8 mouse cellular contexts compared by ENCODE assay signal in genomic region chr6:144782031-144782857, GRCm38 (mm10). TPM values are rescaled to one million over a fixed set of nuclear protein-coding genes. Genes with fewer than 3 reads are reported as not detected.
DNase-seq lines count a peak whose midpoint lies in the region; ATAC-seq and TF ChIP-seq lines count a peak whose summit lies in the region.

No protein-coding gene starts in this region.

- H3K4me1 ChIP-seq in lung, adult 2 months (ENCODE audit: control insufficient read depth, insufficient read depth, low read length), result no peaks in the 10 kb centered on the region; the same call in 1 of the 2 replicates
- H3K4me1 ChIP-seq in bone marrow, adult 2 months (ENCODE audit: control insufficient read depth, insufficient read depth, low read length), result no peaks in the 10 kb centered on the region; the same call in 1 of the 2 replicates
- H3K4me1 ChIP-seq in midbrain, embryonic 13.5 days (replicated peaks), result peaks cover 29% of the 10 kb centered on the region

- TF ChIP-seq POLR2A in lung, adult 2 months (IDR thresholded peaks at IDR 0.05; ENCODE audit: borderline replicate concordance, extremely low read depth, low read depth, low read length), result no peak
- no peak for TF ChIP-seq POLR2A in bone marrow, adult 2 months (IDR thresholded peaks at IDR 0.05; ENCODE audit: borderline replicate concordance, control insufficient read depth, low read depth, low read length)

- TF ChIP-seq CTCF in lung, adult 2 months (IDR thresholded peaks at IDR 0.05; ENCODE audit: insufficient read depth, low read length), result no peak
- TF ChIP-seq CTCF in bone marrow, adult 2 months (IDR thresholded peaks at IDR 0.05; ENCODE audit: control insufficient read depth, insufficient read depth, low read length), result no peak

- WGBS in lung, adult 2 months, result 3% methylated on average over 46 of the region's 55 CpGs
- WGBS in bone marrow, adult 2 months, result 3% methylated on average over 53 of the region's 55 CpGs
- 0% methylated on average over 44 of the region's 55 CpGs for WGBS in midbrain, embryonic 13.5 days

- peak overlapping the region; percentile 88 for H3K9ac ChIP-seq in midbrain, embryonic 13.5 days (replicated peaks)

- H3K27ac ChIP-seq in bone marrow, adult 2 months (ENCODE audit: control insufficient read depth, insufficient read depth, low read depth, low read length, poor library complexity), result no peak overlapping the region
- peak overlapping the region; percentile 80 for H3K27ac ChIP-seq in midbrain, embryonic 13.5 days

- H3K9me3 ChIP-seq in midbrain, embryonic 13.5 days, result no peaks in the 10 kb centered on the region

- ATAC-seq in midbrain, embryonic 13.5 days, result peak; percentile 72

- H3K4me2 ChIP-seq in midbrain, embryonic 13.5 days (replicated peaks), result peak overlapping the region; percentile 94

- peak overlapping the region; percentile 87 for H3K4me3 ChIP-seq in lung, adult 2 months (replicated peaks; ENCODE audit: extremely low read depth, low read depth, low read length)
- H3K4me3 ChIP-seq in bone marrow, adult 2 months (replicated peaks; ENCODE audit: control insufficient read depth, low read depth, low read length), result peak overlapping the region; percentile 75
- H3K4me3 ChIP-seq in midbrain, embryonic 13.5 days (replicated peaks), result peak overlapping the region; percentile 82

- no peaks in the 10 kb centered on the region for H3K36me3 ChIP-seq in midbrain, embryonic 13.5 days

- H3K27me3 ChIP-seq in midbrain, embryonic 13.5 days, result peaks cover 16% of the 10 kb centered on the region; the same call in 1 of the 2 replicates

- DNase-seq in lung, adult 2 months, result peak; percentile 20
- DNase-seq in lung, adult 18-20 months, result no peak
- DNase-seq in forelimb bud, embryonic 11.5 days (ENCODE audit: low read depth, low spot score), result peak; percentile 29
- DNase-seq in kidney, postnatal 10 days, result peak; percentile 43
- no peak for DNase-seq in spleen, postnatal 10 days (ENCODE audit: low spot score in 2 of 2)
- no peak for DNase-seq in frontal cortex, adult 2 months (ENCODE audit: extremely low spot score in 1 of 2, low spot score in 1 of 2)

RNA-seq across cellular contexts. Expression of gene Sox5, which starts 0.5 kb away (rescaled TPM):
- 5.0 and 8.6 TPM in 2 replicates for polyA plus RNA-seq in lung, adult 2 months (2012; rRNA removed)
- polyA plus RNA-seq in bone marrow, adult 2 months (2011; ENCODE audit: insufficient read depth, insufficient read length, low replicate concordance, missing spikeins), result 1.1 TPM in 1 of 2 replicates, not detected in the other
- 52.0 and 56.2 TPM in 2 replicates for polyA plus RNA-seq in midbrain, embryonic 13.5 days (2015; fragmentation: Nextera tagmentation; extraction: Ambion mirVana)
- polyA plus RNA-seq in frontal cortex, adult 2 months (2012; rRNA removed), result 27.9 and 28.2 TPM in 2 replicates

Comparison
In these comparisons a context has a peak if more than half of its experiments do, and no peak if none do; other contexts are left out.
1. DNase-seq: peak in lung, adult 2 months (single experiment), forelimb bud, embryonic 11.5 days (single experiment) and kidney, postnatal 10 days (single experiment); none in lung, adult 18-20 months (0 of 2), spleen, postnatal 10 days (0 of 2) and frontal cortex, adult 2 months (0 of 2).
2. Peak in every context shown above with its lines, with median percentiles within 50 percentile points of each other: H3K4me3 ChIP-seq.